ENCODE assay signal across 29 mouse cellular contexts in genomic region chr4:129268698-129269097, GRCm38 (mm10). TPM values are rescaled to one million over a fixed set of nuclear protein-coding genes. Genes with fewer than 3 reads are reported as not detected.
DNase-seq lines count a peak whose midpoint lies in the region; ATAC-seq and TF ChIP-seq lines count a peak whose summit lies in the region.
"Had no signal": no experiment of that assay in that cellular context is flagged by ENCODE, and none has a peak within 500 bp of the region (broad histone marks: within the 10 kb centered on the region; RNA-seq: fewer than 3 reads in every experiment).

No protein-coding gene starts in this region.

- H3K4me2 ChIP-seq in intestine, postnatal 0 days (replicated peaks; ENCODE audit: low read depth), result no peak overlapping the region
- H3K4me2 ChIP-seq: forebrain, embryonic 12.5 days; heart, embryonic 11.5 days; hindbrain, embryonic 12.5 days; liver, embryonic 12.5 days; midbrain, embryonic 11.5 days; neural tube, embryonic 12.5 days had no signal

- peak overlapping the region; percentile 46; the same call in 1 of the 2 replicates for H3K27ac ChIP-seq in intestine, postnatal 0 days (ENCODE audit: low read depth, low read length)
- H3K27ac ChIP-seq: forebrain, embryonic 12.5 days; hindbrain, embryonic 12.5 days; hindbrain, postnatal 0 days; layer of hippocampus, adult 2 months; liver, embryonic 12.5 days; neural tube, embryonic 12.5 days had no signal

- no peak for TF ChIP-seq POLR2A in lung, adult 2 months (IDR thresholded peaks at IDR 0.05; ENCODE audit: borderline replicate concordance, extremely low read depth, low read depth, low read length)

- no peak for ATAC-seq in intestine, postnatal 0 days
- ATAC-seq: CD4-positive, CD25-positive, alpha-beta regulatory T cell, adult 4 months; hindbrain, postnatal 0 days; liver, embryonic 12.5 days; liver, postnatal 0 days; midbrain, embryonic 16.5 days had no signal

- no peaks in the 10 kb centered on the region for H3K36me3 ChIP-seq in intestine, postnatal 0 days (ENCODE audit: control insufficient read depth, insufficient read depth)
- H3K36me3 ChIP-seq: forebrain, embryonic 12.5 days; hindbrain, embryonic 12.5 days; liver, embryonic 12.5 days; neural tube, embryonic 12.5 days had no signal

- no peak for TF ChIP-seq CTCF in lung, adult 2 months (IDR thresholded peaks at IDR 0.05; ENCODE audit: insufficient read depth, low read length)
- no peak for TF ChIP-seq CTCF in intestine, postnatal 0 days (IDR thresholded peaks at IDR 0.05; ENCODE audit: low read depth)

- peak; percentile 37 for DNase-seq in adrenal gland, postnatal 14 days
- DNase-seq in adrenal gland, adult 8-10 months, result no peak
- peak; percentile 61 for DNase-seq in lung, postnatal 36 days
- DNase-seq in lung, adult 2 months, result no peak
- DNase-seq in thymus, postnatal 25 days, result no peak
- DNase-seq in kidney, adult 18-20 months, result no peak
- DNase-seq: adrenal gland, postnatal 10 days; cerebellum, adult 2 months; cerebellum, postnatal 14 days; gastrocnemius, postnatal 25 days; heart, adult 18-20 months; heart, postnatal 36 days; kidney, adult 11 months; kidney, postnatal 36 days; left cerebral cortex, postnatal 4 days; liver, postnatal 0 days; right cerebral cortex, adult 18-20 months had no signal

- no peaks in the 10 kb centered on the region for H3K27me3 ChIP-seq in intestine, postnatal 0 days (replicated peaks; ENCODE audit: control insufficient read depth, insufficient read depth, low read length)
- H3K27me3 ChIP-seq: hindbrain, embryonic 12.5 days; neural tube, embryonic 12.5 days had no signal

- no peak overlapping the region for H3K4me3 ChIP-seq in lung, adult 2 months (replicated peaks; ENCODE audit: extremely low read depth, low read depth, low read length)
- H3K4me3 ChIP-seq in intestine, postnatal 0 days (ENCODE audit: low read depth, low read length), result no peak overlapping the region
- H3K4me3 ChIP-seq: erythroblast, embryonic 14.5 days; forebrain, embryonic 12.5 days; hindbrain, embryonic 12.5 days; layer of hippocampus, adult 2 months; liver, embryonic 12.5 days; neural tube, embryonic 12.5 days had no signal

- WGBS in lung, adult 2 months, result 53% methylated on average over 1 of the region's 1 CpGs
- WGBS in intestine, postnatal 0 days, result 30% methylated on average over 1 of the region's 1 CpGs

- H3K9me3 ChIP-seq in intestine, postnatal 0 days (ENCODE audit: control insufficient read depth), result no peaks in the 10 kb centered on the region
- H3K9me3 ChIP-seq: forebrain, embryonic 12.5 days; hindbrain, embryonic 12.5 days; liver, embryonic 12.5 days; neural tube, embryonic 12.5 days had no signal

- H3K4me1 ChIP-seq in lung, adult 2 months (ENCODE audit: control insufficient read depth, insufficient read depth, low read length), result peaks cover 7% of the 10 kb centered on the region
- H3K4me1 ChIP-seq in intestine, postnatal 0 days (replicated peaks; ENCODE audit: control insufficient read depth, insufficient read depth, low read length), result no peaks in the 10 kb centered on the region

- no peak overlapping the region for H3K9ac ChIP-seq in intestine, postnatal 0 days (ENCODE audit: low read depth, low read length)
- H3K9ac ChIP-seq: forebrain, embryonic 12.5 days; hindbrain, embryonic 12.5 days; liver, embryonic 12.5 days; liver, postnatal 0 days; neural tube, embryonic 12.5 days had no signal

RNA-seq across cellular contexts. Expression of gene C77080, which starts 7.5 kb away (rescaled TPM):
- 14.5 and 16.5 TPM in 2 replicates for total RNA-seq in adrenal gland, postnatal 14 days (2021)
- 10 to 100 TPM; 23.9 to 44.8 (median 34.4) TPM for total RNA-seq in adrenal gland, adult 8-10 months (2022)
- polyA plus RNA-seq in lung, adult 2 months (2012; rRNA removed), result 47.1 and 50.1 TPM in 2 replicates
- 14.3 and 15.1 TPM in 2 replicates for polyA plus RNA-seq in intestine, postnatal 0 days (2015; fragmentation: Nextera tagmentation; extraction: Ambion mirVana)

RNA-seq across cellular contexts. Expression of gene Sync, which starts 18.7 kb away (rescaled TPM):
- 1.7 and 2.5 TPM in 2 replicates for total RNA-seq in adrenal gland, postnatal 14 days (2021)
- 1 to 10 TPM in 3 of 4 experiments, under 1 TPM in 1; 0.73 to 2.5 (median 1.1) TPM for total RNA-seq in adrenal gland, adult 8-10 months (2022)
- 2.8 TPM in 2 replicates for polyA plus RNA-seq in lung, adult 2 months (2012; rRNA removed)
- polyA plus RNA-seq in intestine, postnatal 0 days (2015; fragmentation: Nextera tagmentation; extraction: Ambion mirVana), result 1.3 and 1.6 TPM in 2 replicates
- polyA plus RNA-seq: erythroblast, embryonic 14.5 days; liver, postnatal 0 days had no signal

Comparison
In these comparisons a context has a peak if more than half of its experiments do, and no peak if none do; other contexts are left out.
1. DNase-seq: peak in adrenal gland, postnatal 14 days (single experiment) and lung, postnatal 36 days (single experiment); none in adrenal gland, adult 8-10 months (single experiment), lung, adult 2 months (single experiment), thymus, postnatal 25 days (single experiment) and kidney, adult 18-20 months (single experiment).